Mouse (Mus musculus) yolk sac, embryonic 10.5 days (tissue): ENCODE measurements around the gene Lrrc4c.

Experiments
- DNase-seq: peaks from one replicate; pipeline ENCODE4 v3.0.0-alpha.2; 2017; ENCODE audit warnings: low spot score

The Lrrc4c gene

GRCm38 (mm10) chr2:97284986-97285385 lies 967.0 kb downstream of the Lrrc4c start:
- no peak for DNase-seq

GRCm38 (mm10) chr2:97294216-97294615 lies 976.2 kb downstream of the Lrrc4c start:
- no peak for DNase-seq

- no peak for DNase-seq
Observed at GRCm38 (mm10) chr2:97299704-97300103, 981.7 kb downstream of the Lrrc4c start.

GRCm38 (mm10) chr2:97318008-97318407 lies 1000.0 kb downstream of the Lrrc4c start:
- no peak for DNase-seq

- DNase-seq, result no peak
Observed at GRCm38 (mm10) chr2:97318536-97318935, 1000.6 kb downstream of the Lrrc4c start.

- DNase-seq, result no peak
Observed at GRCm38 (mm10) chr2:97332084-97332682, 1014.2 kb downstream of the Lrrc4c start.

GRCm38 (mm10) chr2:97339627-97340026 lies 1021.7 kb downstream of the Lrrc4c start:
- DNase-seq, result no peak

GRCm38 (mm10) chr2:97361235-97361634 lies 1043.3 kb downstream of the Lrrc4c start:
- DNase-seq, result no peak

GRCm38 (mm10) chr2:97369978-97370377 lies 1052.0 kb downstream of the Lrrc4c start:
- DNase-seq, result no peak

GRCm38 (mm10) chr2:97391437-97391836 lies 1073.5 kb downstream of the Lrrc4c start:
- no peak for DNase-seq

- no peak for DNase-seq
Observed at GRCm38 (mm10) chr2:97391876-97392275, 1073.9 kb downstream of the Lrrc4c start.

- DNase-seq, result no peak
Observed at GRCm38 (mm10) chr2:97413066-97413465, 1095.1 kb downstream of the Lrrc4c start.

- no peak for DNase-seq
Observed at GRCm38 (mm10) chr2:97414416-97415362, 1096.7 kb downstream of the Lrrc4c start.

GRCm38 (mm10) chr2:97434140-97434539 lies 1116.2 kb downstream of the Lrrc4c start:
- no peak for DNase-seq

GRCm38 (mm10) chr2:97435616-97436015 lies 1117.6 kb downstream of the Lrrc4c start:
- no peak for DNase-seq

- DNase-seq, result no peak
Observed at GRCm38 (mm10) chr2:97437767-97438166, 1119.8 kb downstream of the Lrrc4c start.

GRCm38 (mm10) chr2:97463573-97463972 lies 1145.6 kb downstream of the Lrrc4c start:
- DNase-seq, result no peak

GRCm38 (mm10) chr2:97466243-97466793 lies 1148.3 kb downstream of the Lrrc4c start:
- peak; percentile 43 for DNase-seq

- no peak for DNase-seq
Observed at GRCm38 (mm10) chr2:97467031-97467549, 1149.1 kb downstream of the Lrrc4c start.

- DNase-seq, result no peak
Observed at GRCm38 (mm10) chr2:97467664-97468063, 1149.7 kb downstream of the Lrrc4c start.

- no peak for DNase-seq
Observed at GRCm38 (mm10) chr2:97468372-97468771, 1150.4 kb downstream of the Lrrc4c start.

- DNase-seq, result no peak
Observed at GRCm38 (mm10) chr2:97469396-97469795, 1151.4 kb downstream of the Lrrc4c start.
